In the genomic region with DNA sequence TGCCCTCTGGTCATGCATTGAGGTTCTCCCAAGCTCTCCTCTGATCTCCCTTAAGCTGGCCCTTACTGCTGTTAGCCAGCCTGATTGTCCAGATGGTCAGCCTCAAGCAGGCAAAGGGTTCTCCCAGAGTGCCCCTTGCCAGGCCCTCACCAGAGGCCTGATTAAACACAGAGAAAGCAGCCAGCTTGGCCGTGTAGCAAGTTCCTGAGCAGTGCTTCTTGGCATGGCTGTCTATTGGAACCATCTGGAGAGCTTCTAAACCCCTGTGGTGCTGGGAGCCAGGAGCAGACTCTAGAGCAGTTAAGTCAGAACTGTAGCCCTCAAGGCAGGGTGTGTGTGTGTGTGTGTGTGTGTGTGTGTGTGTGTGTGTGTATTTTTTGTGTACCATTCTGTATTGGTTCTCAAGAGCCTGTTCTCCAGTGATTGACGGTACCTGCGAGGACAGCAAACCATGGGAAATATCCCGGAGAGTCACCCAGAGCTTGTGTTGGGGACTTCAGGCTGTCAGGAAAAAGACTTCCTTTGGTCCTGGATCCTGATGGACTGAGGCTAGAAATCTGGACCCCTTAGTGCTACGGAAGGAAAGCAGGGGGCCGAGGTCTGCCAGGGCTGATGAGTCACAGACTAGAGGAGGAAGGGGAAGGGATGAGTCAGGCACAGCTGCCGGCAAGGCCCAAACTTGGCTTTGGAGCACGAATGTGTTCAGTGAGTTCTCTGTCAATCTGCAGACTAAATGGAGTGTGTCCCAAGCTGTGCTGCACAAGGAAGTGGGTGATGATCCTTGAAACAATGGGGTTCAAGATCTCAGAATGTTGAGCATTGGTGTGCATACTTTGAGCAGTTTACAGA, we compare ENCODE assay signal across 9 mouse cellular contexts. TPM values are rescaled to one million over a fixed set of nuclear protein-coding genes. Genes with fewer than 3 reads are reported as not detected.
DNase-seq lines count a peak whose midpoint lies in the region; ATAC-seq and TF ChIP-seq lines count a peak whose summit lies in the region.
"Had no signal": no experiment of that assay in that cellular context is flagged by ENCODE, and none has a peak within 500 bp of the region (broad histone marks: within the 10 kb centered on the region; RNA-seq: fewer than 3 reads in every experiment).

No protein-coding gene starts in this region.

- TF ChIP-seq CTCF in stomach, postnatal 0 days (IDR thresholded peaks at IDR 0.05; ENCODE audit: low read depth), result no peak

- no peaks in the 10 kb centered on the region for H3K9me3 ChIP-seq in hindbrain, embryonic 13.5 days
- H3K9me3 ChIP-seq in stomach, postnatal 0 days (ENCODE audit: control insufficient read depth, low read length), result no peaks in the 10 kb centered on the region

- no peak overlapping the region for H3K4me2 ChIP-seq in hindbrain, embryonic 13.5 days
- H3K4me2 ChIP-seq in stomach, postnatal 0 days (replicated peaks; ENCODE audit: low read depth), result no peak overlapping the region; the same call in 1 of the 2 replicates

- H3K9ac ChIP-seq in hindbrain, embryonic 13.5 days, result no peak overlapping the region
- H3K9ac ChIP-seq in stomach, postnatal 0 days (ENCODE audit: low read length), result peak overlapping the region; percentile 18; the same call in 1 of the 2 replicates

- peaks cover 29% of the 10 kb centered on the region for H3K4me1 ChIP-seq in brown adipose tissue, adult 24 weeks (ENCODE audit: control insufficient read depth, insufficient read depth, insufficient read length, low read length)
- peaks cover 25% of the 10 kb centered on the region for H3K4me1 ChIP-seq in hindbrain, embryonic 13.5 days (replicated peaks)
- H3K4me1 ChIP-seq in stomach, postnatal 0 days (replicated peaks; ENCODE audit: control insufficient read depth, insufficient read depth), result peaks cover 15% of the 10 kb centered on the region

- peak overlapping the region; percentile 79 for H3K27ac ChIP-seq in brown adipose tissue, adult 24 weeks (replicated peaks; ENCODE audit: low read depth, low read length)
- peak overlapping the region; percentile 30; the same call in 1 of the 2 replicates for H3K27ac ChIP-seq in hindbrain, embryonic 13.5 days
- peak overlapping the region; percentile 89 for H3K27ac ChIP-seq in stomach, postnatal 0 days (replicated peaks)

- H3K27me3 ChIP-seq in hindbrain, embryonic 13.5 days, result no peaks in the 10 kb centered on the region
- no peaks in the 10 kb centered on the region for H3K27me3 ChIP-seq in stomach, postnatal 0 days (ENCODE audit: control insufficient read depth, insufficient read depth, low read length)

- no peak for TF ChIP-seq EP300 in stomach, postnatal 0 days (optimal IDR thresholded peaks at IDR 0.05)

- intact Hi-C loops in left cerebral cortex, postnatal 10 days (cut with DNase I), result no loop called here

- no peak for ATAC-seq in hindbrain, embryonic 13.5 days (ENCODE audit: low FRiP score)
- ATAC-seq in megakaryocyte, adult 5-6 weeks (ENCODE audit: poor library complexity, severe bottlenecking), result peak; percentile 73
- peak; percentile 73; the same call in 1 of the 2 replicates for ATAC-seq in stomach, postnatal 0 days (ENCODE audit: low FRiP score, low TSS enrichment)

- DNase-seq in NIH3T3 (ENCODE audit: low read depth), result peak; percentile 97
- peak; percentile 32 to 41 for DNase-seq in frontal cortex, postnatal 14 days (ENCODE audit: low spot score in 2 of 2)
- peak; percentile 45 to 74 for DNase-seq in left cerebral cortex, postnatal 10 days (ENCODE audit: extremely low spot score in 1 of 2, low spot score in 2 of 2)
- peak; percentile 38 for DNase-seq in stomach, postnatal 0 days (ENCODE audit: low spot score)
- DNase-seq in B cell, adult 2 months, result no peak

- H3K36me3 ChIP-seq in hindbrain, embryonic 13.5 days, result no peaks in the 10 kb centered on the region
- H3K36me3 ChIP-seq in stomach, postnatal 0 days (ENCODE audit: control insufficient read depth, insufficient read depth, low read length), result no peaks in the 10 kb centered on the region

- no peak overlapping the region for H3K4me3 ChIP-seq in brown adipose tissue, adult 24 weeks (ENCODE audit: insufficient read depth, low read depth, low read length)
- no peak overlapping the region for H3K4me3 ChIP-seq in hindbrain, embryonic 13.5 days
- H3K4me3 ChIP-seq in stomach, postnatal 0 days (ENCODE audit: low read depth, low read length), result no peak overlapping the region
- H3K4me3 ChIP-seq: erythroblast, embryonic 14.5 days had no signal

- WGBS in hindbrain, embryonic 13.5 days, result 69% methylated on average over 8 of the region's 8 CpGs
- WGBS in stomach, postnatal 0 days, result 34% methylated on average over 8 of the region's 8 CpGs

RNA-seq across cellular contexts. Expression of gene Ankrd2, which starts 18.2 kb away (rescaled TPM):
- polyA plus RNA-seq in brown adipose tissue, adult 24 weeks (2012; ENCODE audit: insufficient read depth, insufficient read length, missing spikeins), result 2.1 and 3.2 TPM in 2 replicates
- polyA plus RNA-seq in hindbrain, embryonic 13.5 days (2015; fragmentation: Nextera tagmentation; extraction: Ambion mirVana), result 0.35 and 0.53 TPM in 2 replicates
- total RNA-seq in left cerebral cortex, postnatal 10 days (2021), result under 1 TPM in 1 of 2 experiments, not detected in 1; 0.32 TPM
- total RNA-seq in megakaryocyte, adult 5-6 weeks (2015), result not detected in 2 replicates
- not detected in 2 replicates for total RNA-seq in megakaryocyte, adult 5-6 weeks (2017)
- polyA plus RNA-seq in stomach, postnatal 0 days (2015; fragmentation: Nextera tagmentation; extraction: Ambion mirVana), result 0.11 and 0.12 TPM in 2 replicates
- polyA plus RNA-seq: erythroblast, embryonic 14.5 days had no signal

RNA-seq across cellular contexts. Expression of gene Hoga1, which starts 27.8 kb away (rescaled TPM):
- polyA plus RNA-seq in brown adipose tissue, adult 24 weeks (2012; ENCODE audit: insufficient read depth, insufficient read length, missing spikeins), result 3.3 and 5.7 TPM in 2 replicates
- polyA plus RNA-seq in hindbrain, embryonic 13.5 days (2015; fragmentation: Nextera tagmentation; extraction: Ambion mirVana), result 1.3 and 1.7 TPM in 2 replicates
- 1 to 10 TPM; 7.2 to 7.4 TPM for total RNA-seq in left cerebral cortex, postnatal 10 days (2021)
- not detected in 2 replicates for total RNA-seq in megakaryocyte, adult 5-6 weeks (2015)
- 0.20 and 1.2 TPM in 2 replicates for total RNA-seq in megakaryocyte, adult 5-6 weeks (2017)
- polyA plus RNA-seq in stomach, postnatal 0 days (2015; fragmentation: Nextera tagmentation; extraction: Ambion mirVana), result 1.6 and 1.8 TPM in 2 replicates
- polyA plus RNA-seq: erythroblast, embryonic 14.5 days had no signal

RNA-seq across cellular contexts. Expression of gene 4933411K16Rik, which starts 34.4 kb away (rescaled TPM):
- polyA plus RNA-seq in brown adipose tissue, adult 24 weeks (2012; ENCODE audit: insufficient read depth, insufficient read length, missing spikeins), result not detected in 2 replicates
- not detected in 2 replicates for polyA plus RNA-seq in hindbrain, embryonic 13.5 days (2015; fragmentation: Nextera tagmentation; extraction: Ambion mirVana)
- 1 to 10 TPM; 1.1 to 1.5 TPM for total RNA-seq in left cerebral cortex, postnatal 10 days (2021)
- not detected in 2 replicates for total RNA-seq in megakaryocyte, adult 5-6 weeks (2015)
- not detected in 2 replicates for total RNA-seq in megakaryocyte, adult 5-6 weeks (2017)
- polyA plus RNA-seq in stomach, postnatal 0 days (2015; fragmentation: Nextera tagmentation; extraction: Ambion mirVana), result not detected in 2 replicates
- polyA plus RNA-seq: erythroblast, embryonic 14.5 days had no signal

RNA-seq across cellular contexts. Expression of gene Ubtd1, which starts 36.1 kb away (rescaled TPM):
- polyA plus RNA-seq in brown adipose tissue, adult 24 weeks (2012; ENCODE audit: insufficient read depth, insufficient read length, missing spikeins), result 8.4 and 9.0 TPM in 2 replicates
- 10.8 and 11.4 TPM in 2 replicates for polyA plus RNA-seq in hindbrain, embryonic 13.5 days (2015; fragmentation: Nextera tagmentation; extraction: Ambion mirVana)
- total RNA-seq in left cerebral cortex, postnatal 10 days (2021), result 10 to 100 TPM; 13.2 to 13.4 TPM
- 15.1 and 17.0 TPM in 2 replicates for total RNA-seq in megakaryocyte, adult 5-6 weeks (2015)
- 11.9 and 12.2 TPM in 2 replicates for total RNA-seq in megakaryocyte, adult 5-6 weeks (2017)
- 21.3 and 23.5 TPM in 2 replicates for polyA plus RNA-seq in stomach, postnatal 0 days (2015; fragmentation: Nextera tagmentation; extraction: Ambion mirVana)

RNA-seq across cellular contexts. Expression of gene Mms19, which starts 36.7 kb away (rescaled TPM):
- 8.6 and 9.6 TPM in 2 replicates for polyA plus RNA-seq in brown adipose tissue, adult 24 weeks (2012; ENCODE audit: insufficient read depth, insufficient read length, missing spikeins)
- polyA plus RNA-seq in hindbrain, embryonic 13.5 days (2015; fragmentation: Nextera tagmentation; extraction: Ambion mirVana), result 36.5 and 39.7 TPM in 2 replicates
- 10 to 100 TPM; 30.1 to 39.8 TPM for total RNA-seq in left cerebral cortex, postnatal 10 days (2021)
- 18.5 and 24.7 TPM in 2 replicates for total RNA-seq in megakaryocyte, adult 5-6 weeks (2015)
- total RNA-seq in megakaryocyte, adult 5-6 weeks (2017), result 21.7 and 33.8 TPM in 2 replicates
- polyA plus RNA-seq in stomach, postnatal 0 days (2015; fragmentation: Nextera tagmentation; extraction: Ambion mirVana), result 10.2 and 11.7 TPM in 2 replicates

Comparison
In these comparisons a context has a peak if more than half of its experiments do, and no peak if none do; other contexts are left out.
1. DNase-seq: peak in NIH3T3 (single experiment), frontal cortex, postnatal 14 days (2 of 2), left cerebral cortex, postnatal 10 days (2 of 2) and stomach, postnatal 0 days (single experiment); none in B cell, adult 2 months (0 of 2).
2. H3K27ac ChIP-seq: peak in every context shown above with its lines; median percentile 89 in stomach, postnatal 0 days; 79 in brown adipose tissue, adult 24 weeks; 30 in hindbrain, embryonic 13.5 days.